Mouse (Mus musculus): ENCODE results near the gene Bag1.

GRCm38 (mm10) chr4:40983686-40984085 is 35.6 kb upstream of the Bag1 start:
- TF ChIP-seq CTCF (IDR thresholded peaks at IDR 0.05; ENCODE audit: extremely low read depth, insufficient read length, insufficient replicate concordance, low read depth, low read length) (no peak), POLR2A (IDR thresholded peaks at IDR 0.05; ENCODE audit: low read depth, low read length) (no peak)
